Mouse (Mus musculus): ENCODE data around the gene Sec31a.
A peak's percentile ranks its signal among the peaks of the same experiment; 100 is the strongest.
"Not testable (repeated sequence)": the region's sequence is repeated elsewhere in the genome, so short reads cannot be mapped to it uniquely, and the experiment has no call there.

The Sec31a gene

GRCm38 (mm10) chr5:100415761-100416590 is at the start of gene Sec31a:
Gene Sec31a (minus strand): TSS chr5:100416234.
- peak; percentile 94 for DNase-seq

- no peak for DNase-seq
Measured at GRCm38 (mm10) chr5:100462374-100462773, 46.3 kb upstream of the Sec31a start.

GRCm38 (mm10) chr5:100461526-100461925 is 45.5 kb upstream of the Sec31a start:
- DNase-seq = no peak

- no peak for DNase-seq
Measured at GRCm38 (mm10) chr5:100459468-100459867, 43.4 kb upstream of the Sec31a start.

GRCm38 (mm10) chr5:100451871-100452270 is 35.8 kb upstream of the Sec31a start:
- DNase-seq = no peak

- DNase-seq = no peak
Measured at GRCm38 (mm10) chr5:100438796-100439195, 22.8 kb upstream of the Sec31a start.

GRCm38 (mm10) chr5:100437917-100438316 is 21.9 kb upstream of the Sec31a start:
- no peak for DNase-seq

GRCm38 (mm10) chr5:100437086-100437485 is 21.1 kb upstream of the Sec31a start:
- no peak for DNase-seq

GRCm38 (mm10) chr5:100430966-100431365 is 14.9 kb upstream of the Sec31a start:
- no peak for DNase-seq

GRCm38 (mm10) chr5:100430076-100430390 is 14.0 kb upstream of the Sec31a start:
- no peak for DNase-seq

GRCm38 (mm10) chr5:100429344-100430075 is 13.5 kb upstream of the Sec31a start:
- DNase-seq = peak; percentile 86

GRCm38 (mm10) chr5:100428734-100429343 is 12.8 kb upstream of the Sec31a start:
- no peak for DNase-seq

GRCm38 (mm10) chr5:100428031-100428733 is 12.1 kb upstream of the Sec31a start:
- no peak for DNase-seq

- DNase-seq = no peak
Measured at GRCm38 (mm10) chr5:100427276-100427675, 11.2 kb upstream of the Sec31a start.

GRCm38 (mm10) chr5:100425823-100426222 is 9.8 kb upstream of the Sec31a start:
- not testable (repeated sequence) for DNase-seq

- no peak for DNase-seq
Measured at GRCm38 (mm10) chr5:100424252-100424651, 8.2 kb upstream of the Sec31a start.

- no peak for DNase-seq
Measured at GRCm38 (mm10) chr5:100423626-100424025, 7.6 kb upstream of the Sec31a start.

GRCm38 (mm10) chr5:100418861-100419260 is 2.8 kb upstream of the Sec31a start:
- DNase-seq = no peak

- no peak for DNase-seq
Measured at GRCm38 (mm10) chr5:100418077-100418476, 2.0 kb upstream of the Sec31a start.

- no peak for DNase-seq
Measured at GRCm38 (mm10) chr5:100414474-100415196, 1.4 kb downstream of the Sec31a start.

- no peak for DNase-seq
Measured at GRCm38 (mm10) chr5:100412886-100413285, 3.1 kb downstream of the Sec31a start.

- DNase-seq = no peak
Measured at GRCm38 (mm10) chr5:100410281-100410680, 5.8 kb downstream of the Sec31a start.
